Mouse (Mus musculus) midbrain, embryonic 15.5 days (tissue): ENCODE measurements around the gene Rspo1. TPM values are rescaled to one million over a fixed set of nuclear protein-coding genes. Genes with fewer than 3 reads are reported as not detected.
A peak's percentile ranks its signal among the peaks of the same experiment; 100 is the strongest.

Experiments
- ATAC-seq: fragments of 200-750 bp; cut with Nextera tagmentation; replicated peaks from 2 replicates; pipeline ENCODE4 v1.8.0; 2017; ENCODE audit warnings: moderate TSS enrichment
- H3K27ac ChIP-seq: fragments of 300-500 bp; sonication (generic); 2 replicates; pipeline ENCODE4 v1.5.1; 2015; ENCODE audit warnings: mild to moderate bottlenecking, inconsistent platforms
- H3K27me3 ChIP-seq: fragments of 300-500 bp; sonication (generic); replicated peaks from 2 replicates; pipeline ENCODE4 v1.6.1; 2015; ENCODE audit warnings: inconsistent platforms
- H3K36me3 ChIP-seq: fragments of 300-500 bp; sonication (generic); replicated peaks from 2 replicates; pipeline ENCODE4 v1.6.1; 2015; ENCODE audit warnings: inconsistent platforms
- H3K4me1 ChIP-seq: fragments of 300-500 bp; sonication (generic); 2 replicates; pipeline ENCODE4 v1.6.1; 2015; ENCODE audit warnings: inconsistent platforms
- H3K4me2 ChIP-seq: fragments of 300-500 bp; sonication (generic); 2 replicates; pipeline ENCODE4 v1.6.1; 2015; ENCODE audit warnings: inconsistent platforms, mild to moderate bottlenecking, moderate library complexity
- H3K4me3 ChIP-seq: fragments of 300-500 bp; sonication (generic); 2 replicates; pipeline ENCODE4 v1.5.1; 2015; ENCODE audit warnings: mild to moderate bottlenecking, inconsistent platforms
- H3K9ac ChIP-seq: fragments of 300-500 bp; sonication (generic); 2 replicates; pipeline ENCODE4 v1.6.1; 2015; ENCODE audit warnings: mild to moderate bottlenecking, inconsistent platforms
- H3K9me3 ChIP-seq: fragments of 300-500 bp; sonication (generic); 2 replicates; pipeline ENCODE4 v1.6.1; 2016; ENCODE audit warnings: inconsistent platforms
- WGBS: fragments of 180-500 bp; shearing (Covaris S2); methylation state at CpG from one replicate; pipeline ENCODE4 v1.1.7; 2015; ENCODE audit warnings: mixed read lengths; 5-methylcytosine and 5-hydroxymethylcytosine counted together
- polyA plus RNA-seq: library from polyadenylated mRNA; unstranded; fragments of >200 nt; fragmentation: Nextera tagmentation; extraction: Ambion mirVana; gene quantifications from 2 replicates; pipeline ENCODE4 v1.2.1, GENCODE M21; 2015

Gene Rspo1
- polyA plus RNA-seq, 1 experiment from 2014 or later = 2.4 TPM

- Histone ChIP-seq H3K4me2 (no peak overlapping the region), H3K9ac (no peak overlapping the region), H3K4me1 (peaks cover 34% of the 10 kb centered on the region), H3K36me3 (no peaks in the 10 kb centered on the region), H3K4me3 (no peak overlapping the region), H3K27ac (no peak overlapping the region), H3K9me3 (no peaks in the 10 kb centered on the region), H3K27me3 (peaks cover 60% of the 10 kb centered on the region)
- no peak for ATAC-seq
- WGBS = 16% methylated on average over 9 of the region's 9 CpGs
Observed at GRCm38 (mm10) chr4:124983893-124984526, 2.2 kb upstream of the Rspo1 start.

GRCm38 (mm10) chr4:124984871-124985670, 1.2 kb upstream of the Rspo1 start:
- H3K4me2 ChIP-seq = no peak overlapping the region
- H3K36me3 ChIP-seq = no peaks in the 10 kb centered on the region
- no peaks in the 10 kb centered on the region for H3K9me3 ChIP-seq
- H3K4me1 ChIP-seq = peaks cover 33% of the 10 kb centered on the region
- no peak overlapping the region for H3K4me3 ChIP-seq
- no peak overlapping the region for H3K9ac ChIP-seq
- no peak for ATAC-seq
- no peak overlapping the region for H3K27ac ChIP-seq
- WGBS = 10% methylated on average over 18 of the region's 18 CpGs
- H3K27me3 ChIP-seq = peaks cover 69% of the 10 kb centered on the region

GRCm38 (mm10) chr4:124986739-124987710, 795 bp downstream of the Rspo1 start:
- Histone ChIP-seq H3K36me3 (no peaks in the 10 kb centered on the region), H3K9me3 (no peaks in the 10 kb centered on the region), H3K27ac (no peak overlapping the region), H3K9ac (no peak overlapping the region), H3K4me2 (peak overlapping the region; percentile 46), H3K4me1 (peaks cover 36% of the 10 kb centered on the region), H3K4me3 (peak overlapping the region; percentile 36), H3K27me3 (peaks cover 73% of the 10 kb centered on the region)
- ATAC-seq = peak; percentile 34
- WGBS = 3% methylated on average over 39 of the region's 51 CpGs

- H3K4me1 ChIP-seq = peaks cover 36% of the 10 kb centered on the region
- no peak overlapping the region for H3K9ac ChIP-seq
- 12% methylated on average over 10 of the region's 10 CpGs for WGBS
- H3K9me3 ChIP-seq = no peaks in the 10 kb centered on the region
- H3K27ac ChIP-seq = no peak overlapping the region
- no peaks in the 10 kb centered on the region for H3K36me3 ChIP-seq
- H3K4me2 ChIP-seq = no peak overlapping the region
- no peak overlapping the region for H3K4me3 ChIP-seq
- H3K27me3 ChIP-seq = peaks cover 71% of the 10 kb centered on the region
- ATAC-seq = no peak
Observed at GRCm38 (mm10) chr4:124987711-124988097, 1.5 kb downstream of the Rspo1 start.

- peak overlapping the region; percentile 16 for H3K4me2 ChIP-seq
- 27% methylated on average over 9 of the region's 9 CpGs for WGBS
- no peak for ATAC-seq
Observed at GRCm38 (mm10) chr4:124988382-124988781, 2.2 kb downstream of the Rspo1 start.

GRCm38 (mm10) chr4:124989787-124990253, 3.6 kb downstream of the Rspo1 start:
- ATAC-seq = no peak
- Histone ChIP-seq H3K4me1 (peaks cover 36% of the 10 kb centered on the region), H3K9me3 (no peaks in the 10 kb centered on the region), H3K27me3 (peaks cover 51% of the 10 kb centered on the region), H3K9ac (no peak overlapping the region), H3K4me3 (no peak overlapping the region), H3K36me3 (no peaks in the 10 kb centered on the region), H3K27ac (no peak overlapping the region), H3K4me2 (peak overlapping the region; percentile 14; the same call in 1 of the 2 replicates)
- 1% methylated on average over 20 of the region's 20 CpGs for WGBS

More at GRCm38 (mm10) chr4:124988382-124988781, 2.2 kb downstream of the Rspo1 start:
- no peak overlapping the region for H3K9ac ChIP-seq
- peaks cover 36% of the 10 kb centered on the region for H3K4me1 ChIP-seq
- no peak overlapping the region for H3K27ac ChIP-seq
- H3K36me3 ChIP-seq = no peaks in the 10 kb centered on the region
- peaks cover 66% of the 10 kb centered on the region for H3K27me3 ChIP-seq
- no peak overlapping the region for H3K4me3 ChIP-seq
- no peaks in the 10 kb centered on the region for H3K9me3 ChIP-seq

GRCm38 (mm10) chr4:124990325-124990724, 4.1 kb downstream of the Rspo1 start:
- H3K4me3 ChIP-seq = no peak overlapping the region
- H3K4me2 ChIP-seq = peak overlapping the region; percentile 14; the same call in 1 of the 2 replicates
- 2% methylated on average over 7 of the region's 7 CpGs for WGBS

GRCm38 (mm10) chr4:124997479-124998147, 11.4 kb downstream of the Rspo1 start:
- H3K9me3 ChIP-seq = no peaks in the 10 kb centered on the region
- 81% methylated on average over 10 of the region's 10 CpGs for WGBS
- no peak overlapping the region for H3K4me2 ChIP-seq
- H3K9ac ChIP-seq = no peak overlapping the region
- ATAC-seq = no peak
- H3K27ac ChIP-seq = no peak overlapping the region
- no peaks in the 10 kb centered on the region for H3K36me3 ChIP-seq
- H3K27me3 ChIP-seq = no peaks in the 10 kb centered on the region
- H3K4me1 ChIP-seq = no peaks in the 10 kb centered on the region
- H3K4me3 ChIP-seq = no peak overlapping the region

More at GRCm38 (mm10) chr4:124990325-124990724, 4.1 kb downstream of the Rspo1 start:
- Histone ChIP-seq H3K27ac (no peak overlapping the region), H3K9me3 (no peaks in the 10 kb centered on the region), H3K36me3 (no peaks in the 10 kb centered on the region), H3K9ac (no peak overlapping the region), H3K27me3 (peaks cover 47% of the 10 kb centered on the region), H3K4me1 (peaks cover 34% of the 10 kb centered on the region)
- no peak for ATAC-seq

- no peak for ATAC-seq
- H3K4me1 ChIP-seq = no peaks in the 10 kb centered on the region
- no peak overlapping the region for H3K27ac ChIP-seq
- no peaks in the 10 kb centered on the region for H3K36me3 ChIP-seq
- H3K4me2 ChIP-seq = no peak overlapping the region
- 94% methylated on average over 3 of the region's 3 CpGs for WGBS
- H3K27me3 ChIP-seq = no peaks in the 10 kb centered on the region
- H3K9ac ChIP-seq = no peak overlapping the region
- H3K9me3 ChIP-seq = no peaks in the 10 kb centered on the region
- H3K4me3 ChIP-seq = no peak overlapping the region
Observed at GRCm38 (mm10) chr4:124999548-124999947, 13.3 kb downstream of the Rspo1 start.

- Histone ChIP-seq H3K4me3 (no peak overlapping the region), H3K4me2 (no peak overlapping the region), H3K4me1 (no peaks in the 10 kb centered on the region), H3K9ac (no peak overlapping the region), H3K27me3 (no peaks in the 10 kb centered on the region), H3K36me3 (no peaks in the 10 kb centered on the region), H3K9me3 (no peaks in the 10 kb centered on the region), H3K27ac (no peak overlapping the region)
- WGBS = 86% methylated on average over 8 of the region's 8 CpGs
- ATAC-seq = no peak
Observed at GRCm38 (mm10) chr4:125002978-125003377, 16.7 kb downstream of the Rspo1 start.

GRCm38 (mm10) chr4:125004886-125005285, 18.7 kb downstream of the Rspo1 start:
- no peaks in the 10 kb centered on the region for H3K27me3 ChIP-seq
- H3K9ac ChIP-seq = no peak overlapping the region
- no peak overlapping the region for H3K4me2 ChIP-seq
- H3K36me3 ChIP-seq = no peaks in the 10 kb centered on the region
- H3K9me3 ChIP-seq = no peaks in the 10 kb centered on the region
- no peak overlapping the region for H3K27ac ChIP-seq
- 55% methylated on average over 12 of the region's 12 CpGs for WGBS
- no peak overlapping the region for H3K4me3 ChIP-seq
- H3K4me1 ChIP-seq = no peaks in the 10 kb centered on the region
- no peak for ATAC-seq
